Mouse (Mus musculus): Measurements from ENCODE around the gene Nrxn1. TPM values are rescaled to one million over a fixed set of nuclear protein-coding genes. Genes with fewer than 3 reads are reported as not detected.
"Not testable (repeated sequence)": the region's sequence is repeated elsewhere in the genome, so short reads cannot be mapped to it uniquely, and the experiment has no call there.

Nrxn1 gene
- total RNA-seq, 2 experiments from 2014 or later: 0.42 to 3.4 TPM

GRCm38 (mm10) chr17:90606718-90607426 lies 486.0 kb downstream of the Nrxn1 start:
- no peak for ATAC-seq (replicated peaks; ENCODE audit: low FRiP score, poor library complexity, severe bottlenecking)

GRCm38 (mm10) chr17:90599570-90600524 lies 493.0 kb downstream of the Nrxn1 start:
- ATAC-seq (replicated peaks; ENCODE audit: low FRiP score, poor library complexity, severe bottlenecking): no peak

- no peak for ATAC-seq (replicated peaks; ENCODE audit: low FRiP score, poor library complexity, severe bottlenecking)
Measured at GRCm38 (mm10) chr17:90594798-90595533, 497.9 kb downstream of the Nrxn1 start.

DNA sequence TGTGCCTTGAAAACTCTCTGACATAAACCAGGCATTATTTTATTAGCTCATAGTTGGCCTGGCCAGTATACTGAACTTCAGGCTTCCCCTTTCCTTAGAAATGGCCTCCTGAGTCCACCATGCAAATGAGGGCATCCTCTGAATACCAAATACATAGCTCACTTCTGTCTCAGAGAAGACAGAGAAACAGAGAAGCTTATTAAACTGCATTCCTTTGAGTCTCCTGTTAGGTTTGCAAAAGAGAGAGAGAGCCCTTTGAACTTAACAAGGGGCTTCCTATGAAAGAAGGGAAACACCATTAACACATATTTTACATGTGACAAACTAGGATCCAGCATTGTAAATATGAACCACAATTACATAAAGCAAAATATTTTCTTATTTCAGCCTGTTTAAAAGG lies 506.0 kb downstream of the Nrxn1 start:
- ATAC-seq (replicated peaks; ENCODE audit: low FRiP score, poor library complexity, severe bottlenecking): no peak

DNA sequence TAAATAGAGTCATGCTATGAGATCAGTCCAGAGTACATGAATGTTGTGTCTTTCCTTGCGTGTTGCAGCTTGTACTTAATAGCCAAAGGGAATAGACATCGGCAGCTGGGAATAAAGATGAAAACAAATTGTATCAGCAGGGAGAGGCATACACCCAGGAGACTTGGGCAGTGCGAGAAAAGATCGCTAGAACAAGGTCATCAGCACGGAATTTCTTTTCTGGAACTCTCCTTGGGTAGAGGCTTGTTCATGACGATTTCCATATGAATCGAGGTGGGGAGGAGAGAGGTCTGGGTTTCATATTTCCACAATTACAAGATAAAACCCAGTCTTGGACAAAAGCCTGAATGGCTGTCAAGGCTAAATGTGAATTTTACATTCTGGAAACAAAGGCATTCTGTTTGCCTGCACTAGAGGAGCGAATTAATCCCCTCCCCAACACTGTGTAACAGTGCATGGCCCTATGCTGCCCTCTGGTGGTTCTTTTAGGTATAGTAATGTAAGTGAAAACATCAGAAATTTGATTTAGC lies 508.1 kb downstream of the Nrxn1 start:
- ATAC-seq (replicated peaks; ENCODE audit: low FRiP score, poor library complexity, severe bottlenecking): no peak

DNA sequence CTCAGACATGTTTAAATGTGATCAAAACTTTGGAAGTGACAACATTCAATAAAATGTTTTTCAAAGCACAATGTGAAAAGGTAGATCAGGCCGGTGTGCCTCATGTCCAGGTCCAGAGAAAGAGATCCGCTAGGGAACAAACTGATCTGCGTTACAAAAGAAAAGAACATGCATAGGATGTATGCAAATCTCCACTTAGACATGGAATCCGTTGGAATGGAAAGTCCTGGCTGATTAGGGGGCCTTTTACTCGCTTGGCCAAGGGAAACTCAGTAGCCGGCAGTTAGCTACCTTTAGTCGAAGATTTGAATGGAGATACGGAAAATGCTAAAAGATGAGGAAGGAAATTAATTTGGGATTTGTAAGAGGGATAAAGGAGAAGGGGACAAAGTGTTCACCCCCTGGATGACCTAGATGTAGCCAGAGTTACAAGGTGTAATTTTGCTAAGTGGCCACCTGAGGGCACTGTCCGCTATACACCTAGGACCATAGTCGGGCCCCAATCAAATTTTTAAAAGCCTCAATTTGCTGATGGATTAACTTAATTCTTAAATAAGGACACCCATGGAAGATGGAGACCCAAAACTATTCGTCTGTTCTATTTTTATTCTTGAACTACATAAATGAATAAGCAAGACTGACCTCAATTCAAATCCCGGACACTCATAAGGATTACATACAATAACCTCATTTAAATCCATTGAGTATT lies 508.9 kb downstream of the Nrxn1 start:
- no peak for ATAC-seq (replicated peaks; ENCODE audit: low FRiP score, poor library complexity, severe bottlenecking)

DNA sequence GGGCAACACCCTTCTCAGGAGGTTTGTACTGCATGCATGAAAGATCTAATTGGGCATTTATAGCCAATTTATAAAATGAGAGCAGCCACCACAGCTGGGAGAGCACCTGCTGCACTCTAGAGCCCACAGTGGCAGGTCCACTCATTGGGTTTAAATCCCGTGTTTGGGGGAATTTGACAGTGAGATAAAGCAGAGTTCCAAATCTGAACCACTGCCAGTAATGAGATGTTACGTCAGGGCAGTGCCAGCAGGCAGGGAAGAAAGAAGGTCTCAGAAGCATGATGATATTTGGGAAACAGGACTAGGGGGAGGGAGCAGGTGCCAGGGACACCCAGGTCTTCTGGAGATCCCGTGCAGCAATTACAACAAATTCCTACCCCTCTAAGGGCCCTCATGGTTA lies 509.7 kb downstream of the Nrxn1 start:
- ATAC-seq (replicated peaks; ENCODE audit: low FRiP score, poor library complexity, severe bottlenecking): no peak

- ATAC-seq (replicated peaks; ENCODE audit: low FRiP score, poor library complexity, severe bottlenecking): no peak
Measured at GRCm38 (mm10) chr17:90569877-90570276, 523.0 kb downstream of the Nrxn1 start.

- no peak for ATAC-seq (replicated peaks; ENCODE audit: low FRiP score, poor library complexity, severe bottlenecking)
Measured at GRCm38 (mm10) chr17:90565186-90565585, 527.7 kb downstream of the Nrxn1 start.

- ATAC-seq (replicated peaks; ENCODE audit: low FRiP score, poor library complexity, severe bottlenecking): no peak
Measured at GRCm38 (mm10) chr17:90556376-90556775, 536.5 kb downstream of the Nrxn1 start.

GRCm38 (mm10) chr17:90550415-90550814 lies 542.5 kb downstream of the Nrxn1 start:
- no peak for ATAC-seq (replicated peaks; ENCODE audit: low FRiP score, poor library complexity, severe bottlenecking)

GRCm38 (mm10) chr17:90546806-90547205 lies 546.1 kb downstream of the Nrxn1 start:
- ATAC-seq (replicated peaks; ENCODE audit: low FRiP score, poor library complexity, severe bottlenecking): no peak

- ATAC-seq (replicated peaks; ENCODE audit: low FRiP score, poor library complexity, severe bottlenecking): no peak
Measured at GRCm38 (mm10) chr17:90544639-90545259, 548.1 kb downstream of the Nrxn1 start.

GRCm38 (mm10) chr17:90543986-90544638 lies 548.8 kb downstream of the Nrxn1 start:
- no peak for ATAC-seq (replicated peaks; ENCODE audit: low FRiP score, poor library complexity, severe bottlenecking)

- ATAC-seq (replicated peaks; ENCODE audit: low FRiP score, poor library complexity, severe bottlenecking): no peak
Measured at GRCm38 (mm10) chr17:90531443-90531842, 561.4 kb downstream of the Nrxn1 start.

- no peak for ATAC-seq (replicated peaks; ENCODE audit: low FRiP score, poor library complexity, severe bottlenecking)
Measured at GRCm38 (mm10) chr17:90506026-90506425, 586.8 kb downstream of the Nrxn1 start.

GRCm38 (mm10) chr17:90503999-90504398 lies 588.9 kb downstream of the Nrxn1 start:
- ATAC-seq (replicated peaks; ENCODE audit: low FRiP score, poor library complexity, severe bottlenecking): not testable (repeated sequence)

GRCm38 (mm10) chr17:90501023-90501675 lies 591.7 kb downstream of the Nrxn1 start:
- peak; percentile 57; the same call in 1 of the 2 replicates for ATAC-seq (replicated peaks; ENCODE audit: low FRiP score, poor library complexity, severe bottlenecking)

All from erythroid progenitor cell, adult 5-6 weeks (primary cell).